Mouse (Mus musculus): ENCODE measurements around the gene Prkar2b.

DNA sequence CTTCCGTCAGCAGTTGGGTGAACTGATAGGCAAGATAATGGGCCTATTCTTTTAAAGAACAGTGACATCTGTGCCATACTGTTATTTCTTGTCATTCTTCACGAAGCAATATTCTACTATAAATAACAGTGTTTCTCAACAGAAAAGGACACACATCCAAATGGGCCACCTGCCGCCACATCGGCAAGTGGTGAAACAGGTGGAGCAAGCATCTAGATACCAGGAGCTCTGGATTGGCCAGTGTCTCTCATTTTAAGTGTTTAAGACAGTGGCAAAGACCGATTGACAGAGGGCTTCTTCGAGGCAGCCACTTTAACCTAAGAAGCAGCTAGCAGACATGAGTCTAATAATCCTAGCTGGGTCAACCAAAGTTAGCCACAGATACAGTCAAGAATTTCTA, 44.6 kb downstream of the Prkar2b start:
- TF ChIP-seq POLR2A (IDR thresholded peaks at IDR 0.05; ENCODE audit: low read depth, low read length) (no peak), CTCF (IDR thresholded peaks at IDR 0.05; ENCODE audit: borderline replicate concordance, insufficient read depth, low read length) (no peak)
